Mouse (Mus musculus): ENCODE data around the gene Slc35b1.
"Not testable (repeated sequence)": the region's sequence is repeated elsewhere in the genome, so short reads cannot be mapped to it uniquely, and the experiment has no call there.

Gene Slc35b1

GRCm38 (mm10) chr11:95394112-95394511, 9.6 kb downstream of the Slc35b1 start:
- DNase-seq (ENCODE audit: low read depth, low spot score), result no peak

- DNase-seq (ENCODE audit: low read depth, low spot score), result no peak
These were observed 12.1 kb downstream of the Slc35b1 start for GRCm38 (mm10) chr11:95396548-95396947.

- peak; percentile 79 for DNase-seq (ENCODE audit: low read depth, low spot score)
These were observed 13.6 kb downstream of the Slc35b1 start for GRCm38 (mm10) chr11:95397843-95398835.

GRCm38 (mm10) chr11:95399520-95400020, 15.1 kb downstream of the Slc35b1 start:
- DNase-seq (ENCODE audit: low read depth, low spot score), result no peak

GRCm38 (mm10) chr11:95401568-95401967, 17.1 kb downstream of the Slc35b1 start:
- DNase-seq (ENCODE audit: low read depth, low spot score), result no peak

- no peak for DNase-seq (ENCODE audit: low read depth, low spot score)
These were observed 17.7 kb downstream of the Slc35b1 start for GRCm38 (mm10) chr11:95402196-95402595.

- no peak for DNase-seq (ENCODE audit: low read depth, low spot score)
These were observed 18.2 kb downstream of the Slc35b1 start for GRCm38 (mm10) chr11:95402658-95403101.

GRCm38 (mm10) chr11:95403382-95404340, 19.2 kb downstream of the Slc35b1 start:
- no peak for DNase-seq (ENCODE audit: low read depth, low spot score)

- DNase-seq (ENCODE audit: low read depth, low spot score), result no peak
These were observed 21.3 kb downstream of the Slc35b1 start for GRCm38 (mm10) chr11:95405771-95406170.

GRCm38 (mm10) chr11:95406398-95406797, 21.9 kb downstream of the Slc35b1 start:
- DNase-seq (ENCODE audit: low read depth, low spot score), result not testable (repeated sequence)

- DNase-seq (ENCODE audit: low read depth, low spot score), result no peak
These were observed 25.1 kb downstream of the Slc35b1 start for GRCm38 (mm10) chr11:95409450-95410112.

GRCm38 (mm10) chr11:95411453-95412013, 27.0 kb downstream of the Slc35b1 start:
- no peak for DNase-seq (ENCODE audit: low read depth, low spot score)

- no peak for DNase-seq (ENCODE audit: low read depth, low spot score)
These were observed 28.1 kb downstream of the Slc35b1 start for GRCm38 (mm10) chr11:95412615-95413014.

- peak; percentile 96 for DNase-seq (ENCODE audit: low read depth, low spot score)
These were observed 29.4 kb downstream of the Slc35b1 start, which contains the start of gene Spop for GRCm38 (mm10) chr11:95413641-95414535. Gene Spop (plus strand): TSS chr11:95414080.

- DNase-seq (ENCODE audit: low read depth, low spot score), result peak; percentile 97
These were observed 30.2 kb downstream of the Slc35b1 start for GRCm38 (mm10) chr11:95414536-95415161.

- DNase-seq (ENCODE audit: low read depth, low spot score), result no peak
These were observed 31.4 kb downstream of the Slc35b1 start for GRCm38 (mm10) chr11:95415931-95416330.

GRCm38 (mm10) chr11:95417341-95417740, 32.8 kb downstream of the Slc35b1 start:
- DNase-seq (ENCODE audit: low read depth, low spot score), result no peak

GRCm38 (mm10) chr11:95420880-95421435, 36.5 kb downstream of the Slc35b1 start:
- no peak for DNase-seq (ENCODE audit: low read depth, low spot score)

GRCm38 (mm10) chr11:95423505-95423904, 39.0 kb downstream of the Slc35b1 start:
- DNase-seq (ENCODE audit: low read depth, low spot score), result peak; percentile 23

All from CD4-positive, CD25-positive, alpha-beta regulatory T cell, adult 2 months (primary cell).